Mouse (Mus musculus) brain, embryonic 14.5 days (tissue): ENCODE measurements around the gene Vma21-ps.

Source experiments
- CTCF ChIP-seq: fragments of 200-500 bp; IDR thresholded peaks from 2 replicates; pipeline ENCODE4 v1.5.1; 2012; ENCODE audit warnings: inconsistent platforms, mild to moderate bottlenecking, moderate library complexity, borderline replicate concordance; ENCODE audit not compliant: insufficient read depth, insufficient read length; ENCODE audit errors: extremely low read depth
- POLR2A ChIP-seq: fragments of 200-500 bp; IDR thresholded peaks from 2 replicates; pipeline ENCODE4 v1.6.1; 2012; ENCODE audit warnings: mild to moderate bottlenecking, inconsistent platforms, borderline replicate concordance; ENCODE audit not compliant: poor library complexity, insufficient read depth, insufficient read length, severe bottlenecking; ENCODE audit errors: extremely low read depth

DNA sequence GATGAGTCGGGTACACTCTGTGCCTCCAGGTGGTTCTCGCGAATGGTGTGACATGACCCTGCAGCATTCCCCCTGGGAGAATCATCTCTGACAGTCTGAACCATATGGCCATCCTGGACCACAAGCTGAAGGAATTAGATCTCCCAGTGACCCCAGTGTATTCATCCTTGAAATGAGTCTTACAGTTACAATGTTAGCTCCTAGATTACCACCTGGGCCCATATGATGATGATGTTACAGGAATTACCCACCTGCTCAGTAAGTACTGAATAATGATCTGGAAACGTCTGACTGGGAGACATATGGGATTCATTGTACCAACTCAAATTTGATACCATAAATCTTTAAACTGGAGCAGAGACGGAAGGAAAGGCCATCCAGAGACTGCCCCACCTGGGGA, 29.4 kb upstream of the Vma21-ps start:
- TF ChIP-seq POLR2A (no peak), CTCF (no peak)
